Mouse (Mus musculus) forebrain, embryonic 11.5 days (tissue): Measurements from ENCODE around the gene Gins3. TPM values are rescaled to one million over a fixed set of nuclear protein-coding genes. Genes with fewer than 3 reads are reported as not detected.
A peak's percentile ranks its signal among the peaks of the same experiment; 100 is the strongest.

Experiments
- ATAC-seq: fragments of 200-750 bp; cut with Nextera tagmentation; replicated peaks from 2 replicates; pipeline ENCODE4 v1.8.0; 2017; ENCODE audit warnings: moderate TSS enrichment; ENCODE audit not compliant: low FRiP score
- DNase-seq: peaks from one replicate; pipeline ENCODE4 v3.0.0-alpha.2; 2017; ENCODE audit warnings: low spot score
- H3K27ac ChIP-seq: fragments of 300-500 bp; sonication (generic); 2 replicates; pipeline ENCODE4 v1.5.1; 2014; ENCODE audit warnings: low read depth, low read length
- H3K27me3 ChIP-seq: fragments of 300-500 bp; sonication (generic); 2 replicates; pipeline ENCODE4 v1.6.1; 2014; ENCODE audit warnings: mild to moderate bottlenecking, low read length, mixed read lengths; ENCODE audit not compliant: control insufficient read depth, insufficient read depth
- H3K36me3 ChIP-seq: fragments of 300-500 bp; sonication (generic); 2 replicates; pipeline ENCODE4 v1.6.1; 2014; ENCODE audit warnings: mild to moderate bottlenecking, low read length, moderate library complexity, mixed read lengths; ENCODE audit not compliant: control insufficient read depth, insufficient read depth
- H3K4me1 ChIP-seq: fragments of 300-500 bp; sonication (generic); replicated peaks from 2 replicates; pipeline ENCODE4 v1.6.1; 2014; ENCODE audit warnings: low read length, mixed read lengths; ENCODE audit not compliant: control insufficient read depth, insufficient read depth
- H3K4me2 ChIP-seq: fragments of 300-500 bp; sonication (generic); 2 replicates; pipeline ENCODE4 v1.6.1; 2014; ENCODE audit warnings: low read depth, mild to moderate bottlenecking, low read length, moderate library complexity, mixed read lengths; ENCODE audit not compliant: severe bottlenecking
- H3K4me3 ChIP-seq: fragments of 300-500 bp; sonication (generic); 2 replicates; pipeline ENCODE4 v1.5.1; 2014; ENCODE audit warnings: low read depth, low read length
- H3K9ac ChIP-seq: fragments of 300-500 bp; sonication (generic); 2 replicates; pipeline ENCODE4 v1.6.1; 2014; ENCODE audit warnings: low read length
- H3K9me3 ChIP-seq: fragments of 300-500 bp; sonication (generic); 2 replicates; pipeline ENCODE4 v1.6.1; 2016; ENCODE audit warnings: low read length, mixed read lengths; ENCODE audit not compliant: control insufficient read depth
- WGBS: fragments of 180-500 bp; shearing (Covaris S2); extraction: QIAGEN DNeasy Blood & Tissue Kit; methylation state at CpG from one replicate; pipeline ENCODE4 v1.1.7; 2014; 5-methylcytosine and 5-hydroxymethylcytosine counted together
- polyA plus RNA-seq: library from polyadenylated mRNA; unstranded; fragments of >200 nt; fragmentation: Nextera tagmentation; extraction: Ambion mirVana; gene quantifications from 2 replicates; pipeline ENCODE4 v1.2.1, GENCODE M21; 2014

Gene Gins3
- polyA plus RNA-seq, 1 experiment from 2014 or later: 35.2 TPM

DNA sequence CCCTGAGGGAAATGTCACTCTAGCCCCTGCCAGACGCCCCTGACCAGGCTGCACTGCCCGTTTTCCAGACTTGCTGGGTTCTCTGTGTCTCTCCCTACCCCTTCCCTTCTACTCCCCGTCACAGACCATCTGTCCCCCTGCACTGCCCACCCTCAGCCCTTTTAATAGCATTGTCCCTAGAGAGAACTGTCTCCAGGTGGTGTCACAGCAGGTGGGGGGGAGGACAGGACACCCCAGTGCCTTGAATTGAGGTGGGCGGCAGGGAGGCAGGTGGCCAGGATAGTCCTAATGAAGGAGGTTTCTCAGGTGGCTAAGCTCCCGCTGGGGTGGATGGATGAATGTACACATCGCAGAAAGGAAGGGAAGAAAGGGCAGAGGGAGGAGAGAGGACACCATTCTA lies 61.4 kb downstream of the Gins3 start:
- no peak overlapping the region for H3K9ac ChIP-seq

More for the DNA sequence above, 61.4 kb downstream of the Gins3 start:
- no peak overlapping the region for H3K4me3 ChIP-seq
- H3K27me3 ChIP-seq: no peaks in the 10 kb centered on the region
- no peak overlapping the region for H3K27ac ChIP-seq
- peak; percentile 49 for DNase-seq
- no peaks in the 10 kb centered on the region for H3K36me3 ChIP-seq
- H3K9me3 ChIP-seq: no peaks in the 10 kb centered on the region
- peak; percentile 30; the same call in 1 of the 2 replicates for ATAC-seq
- no peak overlapping the region for H3K4me2 ChIP-seq
- WGBS: 7% methylated on average over 6 of the region's 6 CpGs
- H3K4me1 ChIP-seq: peaks cover 5% of the 10 kb centered on the region; the same call in 1 of the 2 replicates

Other genes starting within 250 kb of the Gins3 start
- 145 and 147 TPM in 2 replicates for gene Cfap20, start 198.6 kb upstream of the Gins3 start, polyA plus RNA-seq
- 17.1 and 21.2 TPM in 2 replicates for gene Csnk2a2, start 143.4 kb upstream of the Gins3 start, polyA plus RNA-seq
- gene Ccdc113, start 99.4 kb upstream of the Gins3 start, polyA plus RNA-seq: 0.21 TPM in 1 of 2 replicates, not detected in the other
- not detected in 2 replicates for gene Prss54, start 57.1 kb upstream of the Gins3 start, polyA plus RNA-seq
- 33.2 and 36.7 TPM in 2 replicates for gene Ndrg4, start 43.5 kb downstream of the Gins3 start, polyA plus RNA-seq
- gene Setd6, start 82.4 kb downstream of the Gins3 start, polyA plus RNA-seq: 27.5 and 30.0 TPM in 2 replicates
- gene Cnot1, start 174.0 kb downstream of the Gins3 start, polyA plus RNA-seq: 133 and 136 TPM in 2 replicates
- gene Sap18b, start 191.9 kb downstream of the Gins3 start, polyA plus RNA-seq: 327 and 379 TPM in 2 replicates
- 19.6 and 20.3 TPM in 2 replicates for gene Slc38a7, start 220.1 kb downstream of the Gins3 start, polyA plus RNA-seq